21 mouse cellular contexts compared by ENCODE assay signal in the genomic region with DNA sequence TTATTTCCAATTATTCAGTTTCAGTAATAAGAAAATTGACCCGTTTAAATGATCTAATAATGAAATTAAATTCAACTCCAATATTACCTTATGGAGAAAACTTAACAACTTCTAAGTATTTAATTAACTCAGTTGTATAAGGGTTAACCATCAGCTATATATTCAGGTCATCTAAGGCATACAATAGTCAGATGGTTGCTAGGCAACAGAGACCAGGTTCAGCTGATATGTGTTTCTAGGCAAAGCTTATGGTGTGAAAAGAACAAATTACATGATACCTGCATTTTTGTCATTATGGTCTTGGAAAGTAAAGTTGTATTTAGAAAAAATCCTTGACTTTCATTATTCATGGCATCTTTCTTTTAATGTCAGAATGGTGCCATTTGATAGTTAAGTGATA.
"Had no signal": no experiment of that assay in that cellular context is flagged by ENCODE, and none has a peak within 500 bp of the region (broad histone marks: within the 10 kb centered on the region; RNA-seq: fewer than 3 reads in every experiment).

No protein-coding gene starts in this region.

- H3K27me3 ChIP-seq: limb, embryonic 12.5 days; limb, embryonic 15.5 days; neural tube, embryonic 13.5 days had no signal

- DNase-seq: kidney, adult 18-20 months; kidney, adult 9 months; kidney, postnatal 14 days; kidney, postnatal 4 days; left cerebral cortex, postnatal 4 days; liver, postnatal 0 days; lung, embryonic 14.5 days; right cerebral cortex, postnatal 14 days; right cerebral cortex, postnatal 4 days; thymus, adult 2 months; thymus, postnatal 14 days; thymus, postnatal 4 days had no signal

- H3K9ac ChIP-seq: limb, embryonic 12.5 days; limb, embryonic 15.5 days; liver, embryonic 14.5 days; liver, postnatal 0 days; lung, embryonic 14.5 days; neural tube, embryonic 13.5 days had no signal

- H3K4me3 ChIP-seq: limb, embryonic 12.5 days; limb, embryonic 15.5 days; myocyte; neural tube, embryonic 13.5 days had no signal

- H3K4me2 ChIP-seq: limb, embryonic 12.5 days; limb, embryonic 15.5 days; liver, embryonic 11.5 days; lung, embryonic 14.5 days; neural tube, embryonic 13.5 days had no signal

- H3K4me1 ChIP-seq: limb, embryonic 12.5 days; limb, embryonic 15.5 days; neural tube, embryonic 13.5 days had no signal

- H3K27ac ChIP-seq: limb, embryonic 12.5 days; limb, embryonic 15.5 days; liver, embryonic 14.5 days; macrophage; neural tube, embryonic 13.5 days; stomach, postnatal 0 days had no signal

- H3K9me3 ChIP-seq: limb, embryonic 12.5 days; limb, embryonic 15.5 days; neural tube, embryonic 13.5 days had no signal

- H3K36me3 ChIP-seq: limb, embryonic 12.5 days; limb, embryonic 15.5 days; neural tube, embryonic 13.5 days had no signal

- ATAC-seq: liver, postnatal 0 days; lung, postnatal 0 days had no signal
